In genomic region chr9:108827906-108828305, GRCm38 (mm10) we compare ENCODE assay signal across 9 mouse cellular contexts. TPM values are rescaled to one million over a fixed set of nuclear protein-coding genes. Genes with fewer than 3 reads are reported as not detected.
DNase-seq lines count a peak whose midpoint lies in the region; ATAC-seq lines count a peak whose summit lies in the region.
"Had no signal": no experiment of that assay in that cellular context is flagged by ENCODE, and none has a peak within 500 bp of the region (broad histone marks: within the 10 kb centered on the region; RNA-seq: fewer than 3 reads in every experiment).

No protein-coding gene starts in this region.

- H3K27me3 ChIP-seq in heart, embryonic 11.5 days (ENCODE audit: control insufficient read depth, insufficient read depth, low read length), result peaks cover 93% of the 10 kb centered on the region
- peaks cover 22% of the 10 kb centered on the region; the same call in 1 of the 2 replicates for H3K27me3 ChIP-seq in forebrain, embryonic 15.5 days
- peaks cover 100% of the 10 kb centered on the region for H3K27me3 ChIP-seq in liver, embryonic 15.5 days

- H3K27ac ChIP-seq in heart, embryonic 11.5 days (ENCODE audit: low read depth, low read length), result no peak overlapping the region
- no peak overlapping the region for H3K27ac ChIP-seq in forebrain, embryonic 15.5 days (replicated peaks)
- H3K27ac ChIP-seq in liver, embryonic 15.5 days (replicated peaks), result no peak overlapping the region

- no peak for ATAC-seq in heart, embryonic 11.5 days (replicated peaks; ENCODE audit: insufficient number of reproducible peaks, low FRiP score, low TSS enrichment)
- ATAC-seq in forebrain, embryonic 15.5 days (replicated peaks), result no peak
- ATAC-seq in liver, embryonic 15.5 days (ENCODE audit: insufficient read depth), result no peak
- no peak for ATAC-seq in CD4-positive, CD25-positive, alpha-beta regulatory T cell, adult 4 months

- peak overlapping the region; percentile 39 for H3K4me3 ChIP-seq in heart, embryonic 11.5 days (ENCODE audit: low read depth, low read length)
- H3K4me3 ChIP-seq in forebrain, embryonic 15.5 days, result peak overlapping the region; percentile 76
- no peak overlapping the region for H3K4me3 ChIP-seq in liver, embryonic 15.5 days (replicated peaks)

- no peak overlapping the region for H3K9ac ChIP-seq in heart, embryonic 11.5 days (ENCODE audit: low read depth, low read length)
- no peak overlapping the region for H3K9ac ChIP-seq in forebrain, embryonic 15.5 days (replicated peaks)
- H3K9ac ChIP-seq in liver, embryonic 15.5 days, result no peak overlapping the region

- H3K36me3 ChIP-seq in heart, embryonic 11.5 days (ENCODE audit: control insufficient read depth, insufficient read depth, low read length), result no peaks in the 10 kb centered on the region
- H3K36me3 ChIP-seq in forebrain, embryonic 15.5 days, result peaks cover 35% of the 10 kb centered on the region
- H3K36me3 ChIP-seq in liver, embryonic 15.5 days (replicated peaks), result no peaks in the 10 kb centered on the region

- 57% methylated on average over 18 of the region's 18 CpGs for WGBS in heart, embryonic 11.5 days (ENCODE audit: insufficient replicate concordance)
- 68% methylated on average over 18 of the region's 18 CpGs for WGBS in forebrain, embryonic 15.5 days
- WGBS in liver, embryonic 15.5 days (ENCODE audit: insufficient replicate concordance), result 50% methylated on average over 18 of the region's 18 CpGs

- H3K9me3 ChIP-seq in heart, embryonic 11.5 days (replicated peaks; ENCODE audit: control insufficient read depth, low read length), result no peaks in the 10 kb centered on the region
- H3K9me3 ChIP-seq in forebrain, embryonic 15.5 days, result no peaks in the 10 kb centered on the region
- H3K9me3 ChIP-seq in liver, embryonic 15.5 days (replicated peaks), result no peaks in the 10 kb centered on the region

- H3K4me2 ChIP-seq in heart, embryonic 11.5 days, result peak overlapping the region; percentile 81; the same call in 1 of the 2 replicates
- peak overlapping the region; percentile 81 for H3K4me2 ChIP-seq in forebrain, embryonic 15.5 days (replicated peaks)
- H3K4me2 ChIP-seq in liver, embryonic 15.5 days, result peak overlapping the region; percentile 72; the same call in 1 of the 2 replicates

- peaks cover 23% of the 10 kb centered on the region for H3K4me1 ChIP-seq in heart, embryonic 11.5 days (ENCODE audit: control insufficient read depth, insufficient read depth, low read length)
- H3K4me1 ChIP-seq in forebrain, embryonic 15.5 days, result peaks cover 71% of the 10 kb centered on the region
- H3K4me1 ChIP-seq in liver, embryonic 15.5 days (replicated peaks), result peaks cover 41% of the 10 kb centered on the region

- no peak for DNase-seq in heart, postnatal 10 days
- DNase-seq in ES-CJ7 (ENCODE audit: low read depth, low spot score), result peak; percentile 41
- no peak for DNase-seq in right cerebral cortex, postnatal 14 days
- no peak for DNase-seq in lung, postnatal 4 days

- intact Hi-C loops in heart, postnatal 10 days (cut with DNase I), result no loop called here

RNA-seq across cellular contexts. Expression of gene Celsr3, which starts 1.8 kb away (rescaled TPM):
- 0.04 and 0.10 TPM in 2 replicates for polyA plus RNA-seq in heart, embryonic 11.5 days (2014; fragmentation: Nextera tagmentation; extraction: Ambion mirVana)
- under 1 TPM; 0.22 to 0.24 TPM for total RNA-seq in heart, postnatal 10 days (2021)
- 16.7 and 20.0 TPM in 2 replicates for polyA plus RNA-seq in forebrain, embryonic 15.5 days (2015; fragmentation: Nextera tagmentation; extraction: Ambion mirVana)
- 0.15 and 0.16 TPM in 2 replicates for polyA plus RNA-seq in liver, embryonic 15.5 days (2015; fragmentation: Nextera tagmentation; extraction: Ambion mirVana)
- under 1 TPM in 1 of 2 experiments, not detected in 1; 0.05 TPM for polyA plus RNA-seq in CD4-positive, CD25-positive, alpha-beta regulatory T cell, adult 4 months (2017; shearing (Covaris generic))
- total RNA-seq: liver, adult 2 months had no signal
- polyA plus RNA-seq: liver, adult 2 months had no signal

RNA-seq across cellular contexts. Expression of gene Nckipsd, which starts 19.7 kb away (rescaled TPM):
- polyA plus RNA-seq in heart, embryonic 11.5 days (2014; fragmentation: Nextera tagmentation; extraction: Ambion mirVana), result 7.3 and 9.5 TPM in 2 replicates
- 10 to 100 TPM in 1 of 2 experiments, 1 to 10 TPM in 1; 9.0 to 11.5 TPM for total RNA-seq in heart, postnatal 10 days (2021)
- 21.1 and 21.2 TPM in 2 replicates for polyA plus RNA-seq in forebrain, embryonic 15.5 days (2015; fragmentation: Nextera tagmentation; extraction: Ambion mirVana)
- 3.9 and 9.1 TPM in 2 replicates for polyA plus RNA-seq in liver, embryonic 15.5 days (2015; fragmentation: Nextera tagmentation; extraction: Ambion mirVana)
- 1 to 10 TPM; 7.5 to 7.8 TPM for polyA plus RNA-seq in CD4-positive, CD25-positive, alpha-beta regulatory T cell, adult 4 months (2017; shearing (Covaris generic))

RNA-seq across cellular contexts. Expression of gene Slc26a6, which starts 25.2 kb away (rescaled TPM):
- polyA plus RNA-seq in heart, embryonic 11.5 days (2014; fragmentation: Nextera tagmentation; extraction: Ambion mirVana), result 6.3 and 7.0 TPM in 2 replicates
- 10 to 100 TPM; 13.6 to 18.0 TPM for total RNA-seq in heart, postnatal 10 days (2021)
- 9.0 and 9.8 TPM in 2 replicates for polyA plus RNA-seq in forebrain, embryonic 15.5 days (2015; fragmentation: Nextera tagmentation; extraction: Ambion mirVana)
- 6.3 and 6.5 TPM in 2 replicates for polyA plus RNA-seq in liver, embryonic 15.5 days (2015; fragmentation: Nextera tagmentation; extraction: Ambion mirVana)
- polyA plus RNA-seq in CD4-positive, CD25-positive, alpha-beta regulatory T cell, adult 4 months (2017; shearing (Covaris generic)), result 10 to 100 TPM in 1 of 2 experiments, 1 to 10 TPM in 1; 8.2 to 24.2 TPM

RNA-seq across cellular contexts. Expression of gene Ip6k2, which starts 44.3 kb away (rescaled TPM):
- polyA plus RNA-seq in heart, embryonic 11.5 days (2014; fragmentation: Nextera tagmentation; extraction: Ambion mirVana), result 44.3 and 48.7 TPM in 2 replicates
- total RNA-seq in heart, postnatal 10 days (2021), result 10 to 100 TPM; 39.6 to 42.0 TPM
- polyA plus RNA-seq in forebrain, embryonic 15.5 days (2015; fragmentation: Nextera tagmentation; extraction: Ambion mirVana), result 206 and 208 TPM in 2 replicates
- 11.6 and 12.9 TPM in 2 replicates for polyA plus RNA-seq in liver, embryonic 15.5 days (2015; fragmentation: Nextera tagmentation; extraction: Ambion mirVana)
- 10 to 100 TPM; 20.1 to 27.6 TPM for polyA plus RNA-seq in CD4-positive, CD25-positive, alpha-beta regulatory T cell, adult 4 months (2017; shearing (Covaris generic))

Comparison
In these comparisons a context has a peak if more than half of its experiments do, and no peak if none do; other contexts are left out.
1. RNA of gene Celsr3, which starts 1.8 kb away (polyA plus RNA-seq): 16.7 to 20.0 TPM in forebrain, embryonic 15.5 days; 0.15 to 0.16 TPM in liver, embryonic 15.5 days, 0.05 TPM in CD4-positive, CD25-positive, alpha-beta regulatory T cell, adult 4 months and 0.04 to 0.10 TPM in heart, embryonic 11.5 days; every median in the first group is over 10 times any median in the second.
2. Peak in every context shown above with its lines, with median percentiles within 50 percentile points of each other: H3K4me2 ChIP-seq.